Mouse (Mus musculus): ENCODE measurements around the gene Ifnl2.
"Not testable (repeated sequence)": the region's sequence is repeated elsewhere in the genome, so short reads cannot be mapped to it uniquely, and the experiment has no call there.

- not testable (repeated sequence) for TF ChIP-seq POLR2A (IDR thresholded peaks at IDR 0.05; ENCODE audit: control insufficient read depth in 1 of 2, insufficient read depth in 1 of 2, low read depth in 1 of 2, low read length in 2 of 2, poor library complexity in 1 of 2); ELF1 (IDR thresholded peaks at IDR 0.05; ENCODE audit: low read depth, low read length); MYB (IDR thresholded peaks at IDR 0.05; ENCODE audit: low read depth, low read length); BHLHE40 (IDR thresholded peaks at IDR 0.05; ENCODE audit: borderline replicate concordance, low read depth, low read length); TCF12 (IDR thresholded peaks at IDR 0.05; ENCODE audit: low read depth, low read length); CTCF (IDR thresholded peaks at IDR 0.05 in 2 of 3, conservative IDR thresholded peaks at IDR 0.05 in 1 of 3; ENCODE audit: control insufficient read depth in 1 of 3, insufficient read depth in 1 of 3, low read depth in 2 of 3, low read length in 3 of 3, poor library complexity in 1 of 3, severe bottlenecking in 1 of 3)
Measured at GRCm38 (mm10) chr7:28538886-28539285, 28.6 kb upstream of the Ifnl2 start.

All from MEL (cell line).